Mouse (Mus musculus): Measurements from ENCODE around the gene Slit3.

Gene Slit3

GRCm38 (mm10) chr11:35598732-35599131 is 477.7 kb downstream of the Slit3 start:
- DNase-seq = no peak

- peak in 1 of 2 experiments; percentile 40 for DNase-seq
Observed at GRCm38 (mm10) chr11:35601652-35602240, 480.7 kb downstream of the Slit3 start.

- DNase-seq = no peak
Observed at GRCm38 (mm10) chr11:35602586-35602985, 481.6 kb downstream of the Slit3 start.

- no peak for DNase-seq
Observed at GRCm38 (mm10) chr11:35603946-35604345, 482.9 kb downstream of the Slit3 start.

- no peak for DNase-seq
Observed at GRCm38 (mm10) chr11:35604848-35605790, 484.1 kb downstream of the Slit3 start.

GRCm38 (mm10) chr11:35607191-35607590 is 486.2 kb downstream of the Slit3 start:
- DNase-seq = no peak

GRCm38 (mm10) chr11:35608794-35609193 is 487.8 kb downstream of the Slit3 start:
- DNase-seq = no peak

GRCm38 (mm10) chr11:35612262-35612896 is 491.4 kb downstream of the Slit3 start:
- peak in 1 of 2 experiments; percentile 36 for DNase-seq

- no peak for DNase-seq
Observed at GRCm38 (mm10) chr11:35614530-35614929, 493.5 kb downstream of the Slit3 start.

- DNase-seq = no peak
Observed at GRCm38 (mm10) chr11:35619421-35619820, 498.4 kb downstream of the Slit3 start.

GRCm38 (mm10) chr11:35622736-35623135 is 501.7 kb downstream of the Slit3 start:
- DNase-seq = no peak

- no peak for DNase-seq
Observed at GRCm38 (mm10) chr11:35624515-35625270, 503.7 kb downstream of the Slit3 start.

GRCm38 (mm10) chr11:35625576-35625975 is 504.6 kb downstream of the Slit3 start:
- no peak for DNase-seq

- DNase-seq = peak; percentile 42 to 57
Observed at GRCm38 (mm10) chr11:35626161-35626885, 505.3 kb downstream of the Slit3 start.

GRCm38 (mm10) chr11:35627815-35628214 is 506.8 kb downstream of the Slit3 start:
- DNase-seq = peak in 1 of 2 experiments; percentile 7

- DNase-seq = no peak
Observed at GRCm38 (mm10) chr11:35632262-35632661, 511.2 kb downstream of the Slit3 start.

- DNase-seq = no peak
Observed at GRCm38 (mm10) chr11:35637102-35637501, 516.1 kb downstream of the Slit3 start.

GRCm38 (mm10) chr11:35638862-35639384 is 517.9 kb downstream of the Slit3 start:
- DNase-seq = peak in 1 of 2 experiments; percentile 29

- DNase-seq = peak in 1 of 2 experiments; percentile 10
Observed at GRCm38 (mm10) chr11:35639428-35639827, 518.4 kb downstream of the Slit3 start.

GRCm38 (mm10) chr11:35651286-35651685 is 530.3 kb downstream of the Slit3 start:
- DNase-seq = no peak

- DNase-seq = no peak
Observed at GRCm38 (mm10) chr11:35655836-35656235, 534.8 kb downstream of the Slit3 start.

- DNase-seq = no peak
Observed at GRCm38 (mm10) chr11:35657582-35657981, 536.6 kb downstream of the Slit3 start.
